Mouse (Mus musculus): ENCODE results near the gene Serf2. TPM values are rescaled to one million over a fixed set of nuclear protein-coding genes. Genes with fewer than 3 reads are reported as not detected.

Gene Serf2
- polyA plus RNA-seq, 1 experiment from 2014 or later: 522 TPM

DNA sequence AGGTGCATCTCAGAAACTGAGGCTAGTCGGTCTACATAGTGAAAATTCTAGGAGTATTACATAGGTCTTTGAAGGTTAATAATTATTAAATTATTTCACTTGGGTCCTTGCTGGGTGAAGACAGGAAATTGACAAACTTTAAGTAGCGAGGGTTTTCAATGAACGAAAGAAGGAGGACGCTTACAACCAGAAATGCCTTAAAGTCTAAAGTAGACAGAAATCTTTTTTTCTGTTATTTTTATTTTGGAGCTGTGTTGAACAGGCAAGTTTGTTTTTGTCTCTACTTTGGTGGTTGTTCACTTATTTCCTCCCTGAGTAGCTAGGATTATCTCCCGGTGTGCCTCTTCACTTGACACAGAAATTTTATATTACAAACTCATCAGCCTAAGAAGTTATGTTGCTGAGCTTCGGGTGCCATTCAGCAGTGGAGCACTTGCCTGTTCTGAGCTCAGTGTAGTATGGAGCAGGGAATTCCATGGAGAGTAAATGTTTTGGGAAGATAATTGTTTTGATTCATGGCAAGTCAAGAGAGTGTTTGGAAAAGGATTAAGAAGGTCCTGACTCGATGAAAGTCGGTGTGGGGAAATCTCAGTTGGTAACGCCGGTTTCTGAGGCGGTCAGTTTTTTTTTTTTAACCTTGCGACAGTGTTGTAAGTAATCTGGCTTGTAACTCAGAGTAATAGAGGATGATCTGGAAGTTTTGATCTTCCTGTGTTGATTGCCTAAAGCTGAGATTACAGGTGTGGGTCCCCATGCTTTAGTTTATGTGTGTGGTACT lies 58.4 kb downstream of the Serf2 start:
- Histone ChIP-seq H3K4me1 (ENCODE audit: control insufficient read depth, insufficient read depth, low read length) (peaks cover 12% of the 10 kb centered on the region), H3K9me3 (ENCODE audit: control insufficient read depth, low read length) (no peaks in the 10 kb centered on the region), H3K4me2 (replicated peaks; ENCODE audit: low read depth, low read length) (peak overlapping the region; percentile 72), H3K36me3 (ENCODE audit: control insufficient read depth, insufficient read depth, low read length) (peaks cover 14% of the 10 kb centered on the region), H3K27ac (ENCODE audit: low read depth, low read length) (no peak overlapping the region), H3K4me3 (ENCODE audit: low read length) (peak overlapping the region; percentile 54), H3K27me3 (ENCODE audit: control insufficient read depth, insufficient read depth, low read length) (no peaks in the 10 kb centered on the region), H3K9ac (ENCODE audit: low read depth, low read length) (peak overlapping the region; percentile 68)
- WGBS: 18% methylated on average over 12 of the region's 12 CpGs
- no peak for ATAC-seq (ENCODE audit: low FRiP score, low TSS enrichment)

Small RNAs within 50 kb of the gene (microRNA-seq; reads per million reads assigned to microRNA genes)
- gene Gm22953: not detected

Other genes with a start within 250 kb of the Serf2 start
- gene Trp53bp1, start 177.8 kb upstream of the Serf2 start, polyA plus RNA-seq (2014; fragmentation: Nextera tagmentation; extraction: Ambion mirVana): 55.0 and 91.9 TPM in 2 replicates
- gene Map1a, start 159.6 kb upstream of the Serf2 start, polyA plus RNA-seq (2014; fragmentation: Nextera tagmentation; extraction: Ambion mirVana): 5.8 and 7.0 TPM in 2 replicates
- gene Ppip5k1, start 93.8 kb upstream of the Serf2 start, polyA plus RNA-seq (2014; fragmentation: Nextera tagmentation; extraction: Ambion mirVana): 10.1 and 13.3 TPM in 2 replicates
- gene Ckmt1, start 91.5 kb upstream of the Serf2 start, polyA plus RNA-seq (2014; fragmentation: Nextera tagmentation; extraction: Ambion mirVana): 3.3 and 7.9 TPM in 2 replicates
- not detected in 2 replicates for gene Strc, start 62.0 kb upstream of the Serf2 start, polyA plus RNA-seq (2014; fragmentation: Nextera tagmentation; extraction: Ambion mirVana)
- gene Pdia3, start 35.4 kb upstream of the Serf2 start, polyA plus RNA-seq (2014; fragmentation: Nextera tagmentation; extraction: Ambion mirVana): 542 and 571 TPM in 2 replicates
- 2.2 and 2.8 TPM in 2 replicates for gene Catsper2, start 35.4 kb upstream of the Serf2 start, polyA plus RNA-seq (2014; fragmentation: Nextera tagmentation; extraction: Ambion mirVana)
- 12.0 and 12.2 TPM in 2 replicates for gene Ell3, start 4.9 kb upstream of the Serf2 start, polyA plus RNA-seq (2014; fragmentation: Nextera tagmentation; extraction: Ambion mirVana)
- gene Hypk, start 4.1 kb downstream of the Serf2 start, polyA plus RNA-seq (2014; fragmentation: Nextera tagmentation; extraction: Ambion mirVana): 116 and 147 TPM in 2 replicates
- 0.20 and 0.24 TPM in 2 replicates for gene Serinc4, start 7.6 kb downstream of the Serf2 start, polyA plus RNA-seq (2014; fragmentation: Nextera tagmentation; extraction: Ambion mirVana)
- gene Mfap1b, start 24.9 kb downstream of the Serf2 start, polyA plus RNA-seq (2014; fragmentation: Nextera tagmentation; extraction: Ambion mirVana): 47.8 and 53.2 TPM in 2 replicates
- gene Mfap1a, start 57.5 kb downstream of the Serf2 start, polyA plus RNA-seq (2014; fragmentation: Nextera tagmentation; extraction: Ambion mirVana): 21.5 and 28.0 TPM in 2 replicates
- gene Wdr76, start 57.5 kb downstream of the Serf2 start, polyA plus RNA-seq (2014; fragmentation: Nextera tagmentation; extraction: Ambion mirVana): 11.0 and 11.9 TPM in 2 replicates

Measured in kidney, embryonic 14.5 days (tissue).